Mouse (Mus musculus) naive thymus-derived CD4-positive, alpha-beta T cell, adult 2 months (primary cell): ENCODE data around the gene Ints1.

Experiments
- DNase-seq: peaks from one replicate; pipeline ENCODE4 v3.0.0-alpha.2; 2011; ENCODE audit warnings: low read depth

The Ints1 gene

GRCm38 (mm10) chr5:139775216-139775926 lies at the start of gene Ints1:
Gene Ints1 (minus strand): TSS chr5:139775674.
- DNase-seq, result peak; percentile 97

DNA sequence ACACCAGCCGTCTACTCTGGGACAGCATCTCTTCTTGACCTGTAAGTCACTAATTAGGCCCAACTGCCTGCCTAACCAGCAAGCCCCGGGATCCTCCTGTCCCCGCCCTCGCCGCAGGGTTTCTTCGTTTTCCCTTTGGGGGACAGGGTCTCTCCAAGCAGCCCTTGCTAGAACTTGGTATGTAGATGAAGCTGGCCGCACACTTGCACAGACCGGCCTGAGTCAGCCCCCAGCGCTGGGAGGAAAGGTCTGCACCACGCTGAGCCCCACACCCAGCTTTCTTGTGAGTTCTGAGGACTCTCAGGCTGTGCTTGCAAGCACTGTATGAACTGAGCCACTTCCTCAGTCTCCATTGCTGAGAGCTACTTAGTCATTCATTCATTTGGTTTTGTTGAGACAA lies 49.1 kb upstream of the Ints1 start:
- no peak for DNase-seq

GRCm38 (mm10) chr5:139821466-139822459 lies 46.3 kb upstream of the Ints1 start:
- DNase-seq, result no peak

DNA sequence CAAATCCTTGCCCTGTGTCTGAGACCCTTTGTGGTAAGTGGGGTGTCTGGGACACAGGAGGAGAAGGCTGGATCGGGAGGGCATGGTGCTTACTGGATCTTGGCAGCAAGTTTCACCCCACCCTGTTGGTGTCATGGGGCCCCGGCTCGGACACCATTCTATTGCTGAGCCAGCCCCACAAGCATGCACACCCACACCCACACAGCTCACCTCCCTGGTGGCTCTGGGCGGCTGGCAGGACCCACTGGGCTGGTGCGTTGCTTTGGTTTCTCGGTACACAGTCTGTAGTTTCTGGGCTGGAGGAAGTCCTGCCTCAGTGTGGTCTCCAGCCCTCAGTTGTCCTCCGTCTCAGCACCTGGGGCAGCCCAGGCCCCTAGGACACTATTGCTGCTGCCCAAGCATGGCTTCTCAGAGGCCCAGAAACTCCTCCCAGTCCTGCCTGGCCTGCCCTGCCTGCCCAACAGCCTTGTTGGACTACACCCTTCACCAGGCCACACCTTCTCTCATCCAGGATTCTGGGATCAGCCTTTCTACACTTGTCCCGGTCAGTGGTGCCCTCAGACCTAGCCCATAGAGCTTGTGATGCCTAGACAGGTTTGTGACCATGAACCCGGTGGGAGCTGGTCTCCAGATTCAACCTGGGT lies 44.2 kb upstream of the Ints1 start, which contains the start of gene Tmem184a:
Tmem184a (minus strand) TSS at position 380 of the 644 bp plus-strand sequence.
- DNase-seq, result no peak

GRCm38 (mm10) chr5:139818801-139819200 lies 43.3 kb upstream of the Ints1 start:
- DNase-seq, result peak; percentile 56

- no peak for DNase-seq
These were observed 42.6 kb upstream of the Ints1 start for GRCm38 (mm10) chr5:139818056-139818455.

DNA sequence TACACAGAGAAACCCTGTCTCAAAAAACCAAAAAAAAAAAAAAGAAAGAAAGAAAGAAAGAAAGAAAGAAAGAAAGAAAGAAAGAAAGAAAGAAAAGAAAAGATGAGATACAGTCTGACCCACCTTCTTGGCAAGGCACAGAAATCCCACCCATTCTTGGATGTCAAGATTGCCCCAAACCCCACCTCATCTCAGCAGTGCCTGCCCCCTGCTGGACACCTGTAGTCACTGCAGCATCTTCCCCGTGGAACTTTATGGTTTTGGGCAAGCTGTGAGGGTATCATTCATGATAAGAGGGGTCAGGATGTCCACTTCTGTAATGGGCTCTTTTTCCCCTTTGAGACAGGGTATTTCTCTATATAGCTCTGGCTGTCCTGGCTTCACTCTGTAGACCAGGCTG lies 41.8 kb upstream of the Ints1 start:
- peak; percentile 65 for DNase-seq

- DNase-seq, result no peak
These were observed 41.0 kb upstream of the Ints1 start for GRCm38 (mm10) chr5:139816445-139816844.

DNA sequence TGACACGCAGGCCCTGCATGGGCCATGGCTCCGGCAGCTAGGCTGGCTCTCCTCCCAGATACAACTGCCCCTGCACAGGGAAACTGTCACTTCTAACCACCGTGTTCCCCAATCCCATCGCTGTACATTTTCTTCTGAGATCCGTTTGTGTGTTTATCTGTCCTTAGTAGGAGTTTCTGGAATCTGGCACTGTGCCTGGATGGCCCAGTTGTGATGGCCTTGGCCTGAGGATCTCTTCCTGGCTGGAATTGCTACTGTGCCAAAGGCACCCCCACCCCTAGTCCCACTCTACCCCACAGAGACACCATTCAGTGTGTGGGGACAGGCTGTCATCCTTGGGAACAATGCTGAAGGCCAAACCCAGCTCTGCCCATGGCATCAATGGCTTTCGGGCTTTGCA lies 40.5 kb upstream of the Ints1 start:
- no peak for DNase-seq

GRCm38 (mm10) chr5:139813963-139814381 lies 38.5 kb upstream of the Ints1 start:
- DNase-seq, result no peak

GRCm38 (mm10) chr5:139813126-139813490 lies 37.6 kb upstream of the Ints1 start:
- no peak for DNase-seq

GRCm38 (mm10) chr5:139812398-139813125 lies 37.1 kb upstream of the Ints1 start:
- DNase-seq, result no peak

DNA sequence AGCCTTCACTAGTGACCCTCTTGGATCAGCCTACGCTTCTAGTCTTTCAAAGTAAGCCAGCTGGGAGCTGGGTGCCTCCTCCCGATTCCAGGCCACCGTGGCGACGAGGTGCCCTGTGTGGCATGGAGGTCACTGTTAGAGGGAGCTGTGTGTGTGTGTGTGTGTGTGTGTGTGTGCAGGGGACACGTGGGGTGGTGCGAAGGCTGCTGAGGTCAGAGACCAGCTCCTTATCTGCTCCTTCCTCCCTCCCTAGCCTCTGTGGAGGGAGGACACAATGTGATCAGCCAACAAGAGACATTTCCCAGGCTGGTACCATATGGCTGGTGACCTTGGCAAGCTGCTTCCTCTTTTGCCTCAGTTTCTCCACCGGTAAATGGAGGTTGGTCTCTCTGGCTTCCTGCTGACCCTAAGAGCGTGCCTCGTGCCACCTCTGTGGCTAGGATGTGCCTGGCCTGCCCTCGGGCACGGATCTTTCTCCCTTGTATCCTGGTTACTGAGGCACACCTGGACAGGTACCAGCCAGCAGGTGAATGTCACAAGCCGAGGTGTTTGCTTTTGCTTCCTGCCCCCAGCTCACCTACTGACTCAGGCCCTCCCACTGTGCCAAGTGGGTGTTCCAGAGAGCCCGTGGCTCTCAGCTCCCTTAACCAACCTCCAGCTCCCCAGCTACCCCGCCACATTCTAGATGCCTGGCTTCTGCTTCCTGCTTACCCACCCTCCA lies 36.4 kb upstream of the Ints1 start:
- DNase-seq, result no peak

- DNase-seq, result no peak
These were observed 33.9 kb upstream of the Ints1 start for GRCm38 (mm10) chr5:139809397-139809796.

DNA sequence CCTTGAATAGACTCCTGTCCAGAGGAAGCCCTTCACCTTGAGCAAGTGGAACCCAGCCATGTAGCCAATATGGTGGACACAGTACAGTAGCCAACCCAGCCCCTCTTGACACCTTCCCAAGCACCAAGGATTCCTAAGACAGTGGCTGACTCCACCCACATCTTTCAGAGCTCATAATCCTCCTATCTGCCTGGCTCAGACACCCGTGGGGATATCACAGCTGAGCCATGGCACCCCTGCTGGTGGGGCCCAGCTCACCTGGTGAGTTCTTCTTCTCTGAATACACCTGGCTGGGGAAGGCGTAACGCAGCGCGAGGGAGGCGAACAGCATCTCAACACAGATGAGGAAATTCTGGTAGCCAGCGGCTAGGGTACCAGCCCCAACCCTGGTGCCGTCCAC lies 30.4 kb upstream of the Ints1 start:
- DNase-seq, result no peak

- no peak for DNase-seq
These were observed 29.2 kb upstream of the Ints1 start for GRCm38 (mm10) chr5:139804573-139805111.

DNA sequence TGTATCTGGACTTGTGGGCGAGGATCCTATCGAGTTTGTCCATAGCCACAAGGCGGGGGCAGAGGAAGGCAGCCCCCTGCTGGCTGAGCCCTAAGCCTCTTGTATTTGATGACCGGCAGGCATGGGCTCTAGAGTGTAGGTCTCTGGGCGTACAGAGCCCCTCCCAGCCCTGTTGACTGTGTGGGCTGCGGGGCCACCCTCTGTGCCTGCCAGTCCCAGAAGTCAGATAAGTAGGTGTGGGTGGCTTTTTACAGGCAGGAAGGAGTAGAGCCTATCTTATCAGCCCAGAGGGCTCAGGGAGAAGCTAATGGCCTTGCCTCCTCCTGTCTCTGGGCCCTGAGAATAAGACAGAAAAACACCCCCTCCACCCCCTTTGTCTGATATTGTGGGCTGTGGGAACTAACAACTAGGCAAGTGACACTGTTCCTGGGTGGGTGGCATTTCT lies 28.7 kb upstream of the Ints1 start:
- no peak for DNase-seq

DNA sequence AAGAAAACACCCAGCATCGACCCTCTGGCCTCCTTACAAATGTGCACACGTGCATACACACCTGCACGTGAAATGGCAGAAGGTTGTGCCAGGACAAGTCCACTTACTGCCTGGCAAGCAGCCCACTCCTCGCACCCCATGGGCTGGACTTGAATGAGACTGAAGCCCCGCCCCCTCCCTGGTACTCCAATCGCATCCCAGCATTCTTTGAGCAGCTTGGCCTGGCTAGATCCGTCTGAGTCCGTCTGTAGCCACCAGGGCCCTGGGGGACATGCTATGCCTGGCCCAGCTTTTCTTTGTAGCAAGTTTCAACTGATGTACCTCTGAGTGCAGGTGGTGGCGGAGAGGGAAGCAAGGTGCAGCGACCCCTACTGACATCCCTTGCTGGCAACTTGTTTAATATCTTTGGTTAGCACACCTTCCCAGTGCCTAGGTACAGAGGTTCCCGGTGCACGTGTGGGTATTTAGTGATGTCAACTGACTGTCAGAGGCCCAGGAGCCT lies 28.2 kb upstream of the Ints1 start:
- peak; percentile 65 for DNase-seq

GRCm38 (mm10) chr5:139803165-139803564 lies 27.7 kb upstream of the Ints1 start:
- peak; percentile 30 for DNase-seq

- peak; percentile 19 for DNase-seq
These were observed 26.4 kb upstream of the Ints1 start for GRCm38 (mm10) chr5:139801880-139802279.

DNA sequence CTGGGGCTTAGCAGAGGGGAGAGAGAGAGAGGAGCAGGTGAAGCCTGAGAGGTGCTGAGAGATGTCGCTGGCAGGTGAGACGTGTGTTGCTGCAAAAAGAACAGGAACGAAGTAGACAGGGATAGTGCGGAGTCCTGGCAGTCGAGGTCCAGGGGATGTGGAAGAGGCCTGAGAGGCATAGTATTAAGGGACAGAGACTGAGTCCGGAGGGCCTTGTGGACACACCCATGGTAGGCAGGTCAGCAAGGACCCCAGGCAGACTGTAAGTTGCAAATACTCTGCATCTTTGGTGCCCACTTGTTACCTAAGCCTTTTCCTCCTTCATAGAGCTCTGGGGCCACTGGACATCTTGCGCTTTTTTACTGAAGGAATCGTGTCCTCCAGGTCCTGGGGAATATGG lies 25.8 kb upstream of the Ints1 start:
- DNase-seq, result peak; percentile 19
